Mouse (Mus musculus): ENCODE results near the gene Mydgf.
A peak's percentile ranks its signal among the peaks of the same experiment; 100 is the strongest.

Mydgf gene

DNA sequence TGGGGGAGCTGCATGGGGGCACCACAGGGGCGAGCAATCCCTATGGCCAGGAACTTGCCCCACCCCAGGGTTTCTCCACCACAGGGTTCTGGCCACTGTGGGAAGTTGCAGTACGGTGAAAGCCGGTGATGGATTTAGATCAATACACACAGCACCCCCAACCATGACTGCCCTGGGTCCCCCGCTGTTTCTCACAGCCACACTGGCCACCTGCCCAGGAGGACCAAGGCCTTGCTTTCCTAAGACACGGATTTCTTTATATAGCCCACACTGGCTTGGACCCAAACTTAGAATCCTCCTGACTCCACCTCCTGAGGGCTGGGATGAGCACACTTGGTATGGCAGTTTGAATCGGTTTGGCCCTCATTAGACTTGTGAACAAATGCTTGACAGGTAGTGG, 7.5 kb upstream of the Mydgf start:
- DNase-seq, result no peak

DNA sequence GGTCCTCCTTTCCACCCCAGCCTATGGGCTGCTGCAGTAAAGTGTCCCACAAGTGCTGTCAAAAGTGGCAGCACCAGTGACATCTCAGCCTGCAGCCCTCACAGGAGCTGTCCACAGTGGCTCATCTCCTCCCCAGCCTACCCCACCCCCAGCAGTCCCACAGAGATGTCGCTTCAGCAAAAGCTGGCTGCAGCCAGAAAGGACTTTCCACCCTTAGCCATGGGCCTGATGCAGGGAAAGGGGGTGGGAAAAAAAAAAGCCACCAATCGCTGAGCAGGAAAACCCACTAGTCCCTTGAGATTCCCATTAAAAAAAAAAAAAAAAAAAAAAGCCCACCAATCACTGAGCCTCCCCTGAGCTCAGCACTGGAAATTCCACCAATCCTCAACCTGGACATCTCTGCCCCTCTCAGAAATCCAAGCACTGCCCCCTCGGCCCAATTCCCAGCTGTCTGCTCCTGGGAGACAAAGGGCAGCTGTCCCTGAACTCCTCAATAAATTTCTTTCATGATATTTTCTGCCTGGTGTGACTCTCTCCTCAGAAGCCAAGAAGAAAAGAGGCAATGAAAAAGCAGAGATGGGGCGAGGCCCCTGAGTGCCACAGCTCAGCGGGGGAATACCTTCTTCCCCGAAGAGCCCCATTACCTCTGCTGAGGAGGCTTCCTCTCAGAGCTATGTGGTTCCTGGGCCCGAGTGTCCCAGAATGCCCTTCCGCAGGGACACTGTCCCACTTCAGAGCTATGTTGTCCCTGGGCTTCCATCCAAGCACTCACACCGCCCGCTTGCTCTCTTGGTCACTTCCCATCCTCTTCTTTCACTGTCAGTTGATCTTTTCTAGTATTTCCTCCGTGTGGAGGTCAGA, 1.8 kb upstream of the Mydgf start:
- no peak for DNase-seq

DNA sequence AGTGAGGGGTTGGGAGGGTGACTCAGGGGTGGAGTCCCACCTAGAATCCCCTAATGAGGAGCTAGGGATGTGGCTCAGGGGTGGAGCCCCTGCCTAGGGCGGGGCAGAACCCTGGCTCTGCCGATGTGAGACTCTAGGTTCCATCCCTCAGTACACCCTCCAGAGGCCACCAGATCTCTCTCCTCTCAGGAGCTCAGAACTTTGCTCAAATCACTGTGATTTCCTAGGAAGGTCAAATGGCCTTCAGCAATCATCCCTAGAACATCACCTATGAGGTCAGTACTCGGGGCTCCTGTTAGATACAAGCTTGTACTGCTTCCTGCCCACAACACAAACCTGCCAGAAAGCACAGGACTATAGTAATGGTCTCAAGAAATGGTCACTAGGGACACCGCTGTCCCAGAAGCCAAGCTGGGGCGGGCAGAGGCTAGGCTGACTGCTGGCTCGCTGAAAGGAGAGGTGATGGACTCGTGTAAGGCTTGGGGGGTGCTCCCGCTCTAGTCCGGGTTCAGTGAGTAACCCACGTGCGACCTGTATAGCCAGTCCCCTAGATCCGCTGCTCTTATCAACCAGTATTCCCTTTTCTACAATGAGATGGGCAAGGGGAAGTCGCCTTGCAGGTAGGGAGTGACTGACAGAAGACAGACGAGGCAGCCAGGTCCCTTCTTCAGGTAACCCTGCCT, 604 bp downstream of the Mydgf start:
- no peak for DNase-seq

DNA sequence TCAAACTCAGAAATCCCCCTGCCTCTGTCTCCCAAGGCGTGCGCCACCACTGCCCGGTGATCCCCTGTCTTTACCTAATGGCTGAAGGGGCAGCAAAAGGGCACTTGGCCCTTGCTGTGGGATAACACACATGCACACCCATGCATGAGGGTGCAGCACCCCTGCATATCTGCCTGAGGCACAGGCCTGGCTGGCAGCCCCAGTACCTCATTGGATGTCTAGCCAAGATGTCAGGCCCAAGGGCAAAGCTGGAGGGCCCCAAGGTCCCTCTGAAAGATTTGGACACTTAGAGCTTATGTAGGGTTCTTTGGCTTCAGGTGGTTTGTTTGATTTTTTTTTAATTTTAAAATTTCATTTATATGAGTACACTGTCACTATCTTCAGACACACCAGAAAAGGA, 8.3 kb downstream of the Mydgf start:
- no peak for DNase-seq

DNA sequence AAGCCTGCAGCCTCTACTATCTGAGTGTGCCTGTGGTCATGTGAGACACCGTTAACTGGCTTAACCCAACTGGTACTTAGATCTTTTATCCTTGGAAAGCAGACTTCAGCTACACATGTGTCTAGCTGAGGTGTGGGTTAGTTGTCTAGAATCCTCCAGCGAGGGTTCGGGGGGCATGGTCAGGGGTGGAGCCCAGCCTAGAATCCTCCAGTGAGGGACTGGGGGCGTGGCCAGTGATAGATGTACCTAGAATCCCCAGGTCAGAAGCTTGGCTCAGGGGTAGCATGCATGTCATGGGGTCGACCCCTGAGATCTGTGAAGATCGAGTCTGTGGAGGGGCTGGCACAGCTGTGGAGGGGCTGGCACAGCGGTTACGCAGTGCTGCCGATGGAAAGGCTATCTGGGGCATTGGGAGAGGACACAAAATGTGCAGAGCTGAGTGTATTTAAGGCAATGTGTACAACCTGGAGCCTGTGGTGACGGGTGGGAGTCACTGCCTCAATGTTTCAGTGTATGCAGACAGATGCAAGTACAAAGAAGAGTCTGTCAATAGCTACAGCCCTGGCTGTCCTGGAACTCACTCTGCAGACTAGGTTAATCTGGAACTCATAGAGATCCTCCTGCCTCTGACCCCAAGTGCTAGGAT, 10.2 kb downstream of the Mydgf start:
- DNase-seq, result peak; percentile 56

DNA sequence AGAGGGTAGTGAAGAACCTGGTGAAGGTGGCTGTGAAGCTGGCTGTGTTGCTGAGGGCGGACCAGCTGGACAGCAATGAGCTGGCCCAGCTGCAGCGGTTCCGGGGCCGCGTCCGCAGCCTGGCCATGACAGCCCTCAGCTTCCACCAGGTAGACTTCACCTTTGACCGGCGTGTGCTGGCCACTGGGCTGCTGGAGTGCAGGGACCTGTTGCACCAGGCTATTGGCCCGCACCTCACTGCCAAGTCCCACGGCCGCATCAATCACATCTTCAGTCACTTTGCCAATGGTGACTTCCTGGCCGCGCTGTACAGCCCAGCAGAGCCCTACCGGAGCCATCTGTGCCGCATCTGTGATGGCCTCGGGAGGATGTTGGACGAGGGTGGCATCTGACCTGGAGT, 11.8 kb downstream of the Mydgf start:
- DNase-seq, result no peak

DNA sequence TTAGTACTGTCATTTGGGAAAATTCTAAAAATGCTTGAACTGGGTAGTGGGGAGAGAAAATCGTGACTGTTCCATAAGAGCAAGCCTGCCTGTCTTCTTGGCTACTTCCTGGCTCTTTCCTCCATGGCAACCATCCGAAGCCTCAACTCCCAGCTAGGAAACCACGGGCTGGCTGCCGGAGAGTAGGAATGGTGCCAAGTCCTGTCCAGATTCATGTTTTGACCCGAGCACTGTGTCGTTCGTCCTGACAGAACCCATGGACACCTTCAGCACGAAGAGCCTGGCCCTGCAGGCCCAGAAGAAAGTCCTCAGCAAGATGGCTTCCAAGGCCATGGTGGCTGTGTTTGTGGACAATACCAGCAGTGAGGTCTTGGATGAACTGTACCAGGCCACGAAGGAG, 12.3 kb downstream of the Mydgf start:
- no peak for DNase-seq

DNA sequence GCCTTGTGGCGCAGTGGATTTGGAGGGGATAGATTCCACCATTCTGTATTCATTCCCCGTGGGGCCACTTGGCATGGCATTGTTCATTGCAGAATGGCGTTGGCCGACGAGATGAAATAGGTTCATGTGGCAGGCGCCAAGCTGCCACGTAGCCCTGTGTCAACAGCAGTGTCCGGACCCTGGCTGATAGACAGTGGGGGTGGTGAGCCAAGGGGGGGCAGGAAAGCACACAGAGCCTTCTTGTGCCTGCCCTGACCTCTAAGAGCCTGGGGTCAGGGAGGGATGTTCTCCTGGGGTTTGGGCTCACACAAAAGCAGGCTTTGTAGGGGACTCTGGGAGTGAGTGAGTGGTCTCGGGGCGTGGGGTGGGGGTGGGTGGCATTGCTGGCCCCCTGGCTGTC, 13.1 kb downstream of the Mydgf start:
- DNase-seq, result no peak

DNA sequence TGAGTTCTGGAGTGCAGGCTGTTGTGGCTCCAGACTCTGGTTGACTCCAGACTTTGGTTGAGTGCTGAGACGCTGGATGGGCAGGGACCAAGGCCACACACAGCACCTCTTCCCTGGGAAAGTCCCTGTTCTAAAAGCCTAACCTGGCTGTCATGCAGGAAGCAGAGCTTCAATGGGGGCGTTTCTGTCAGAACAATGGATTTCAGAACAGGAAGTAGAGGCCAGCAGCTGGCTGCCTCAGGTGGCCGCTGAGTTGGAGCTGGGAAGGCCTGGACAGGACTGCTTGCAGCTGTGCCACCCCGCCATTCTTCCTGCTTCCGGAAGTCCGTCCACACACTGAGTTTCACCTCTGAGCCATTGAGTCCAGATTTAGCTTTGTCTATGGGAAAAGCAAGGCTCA, 13.9 kb downstream of the Mydgf start:
- DNase-seq, result no peak

DNA sequence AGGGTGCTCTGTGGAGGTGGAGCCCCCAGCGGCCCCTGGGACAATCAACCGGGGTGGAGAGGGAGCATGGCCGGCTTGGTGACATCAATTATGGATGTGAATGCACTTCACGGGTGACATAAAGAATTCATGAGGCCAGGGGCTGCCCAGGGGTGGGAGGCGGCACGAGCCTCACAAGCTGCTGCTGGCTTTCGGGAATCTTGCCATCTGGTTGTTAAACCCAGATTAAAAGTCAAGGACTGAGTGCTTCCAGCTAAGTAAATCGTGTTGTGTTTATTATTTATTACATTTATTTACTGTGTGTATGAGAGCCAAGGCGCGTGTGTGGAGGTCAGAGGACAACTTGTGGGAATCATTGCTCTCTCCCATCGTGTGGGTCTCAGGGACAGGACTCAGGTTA, 18.0 kb downstream of the Mydgf start:
- DNase-seq, result no peak

DNA sequence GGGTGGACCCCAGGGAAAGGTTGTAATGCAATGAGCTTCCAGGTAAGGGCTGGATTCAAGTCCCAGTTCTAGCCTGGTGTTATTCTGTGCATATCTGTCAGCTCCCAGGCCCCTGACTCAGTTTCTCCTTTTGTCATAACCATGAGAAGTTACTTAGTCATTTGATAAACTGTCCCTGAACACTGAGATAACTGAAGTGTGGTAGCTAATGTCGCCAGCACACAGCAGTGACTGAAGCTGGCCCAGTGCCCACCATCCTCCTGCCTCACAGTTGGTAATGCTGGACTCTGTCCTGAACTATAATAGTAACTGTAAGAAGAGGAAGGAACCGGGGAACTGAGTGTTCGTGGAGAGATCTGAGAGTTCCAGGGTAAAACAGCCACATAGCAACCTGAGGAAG, 19.2 kb downstream of the Mydgf start:
- DNase-seq, result no peak

DNA sequence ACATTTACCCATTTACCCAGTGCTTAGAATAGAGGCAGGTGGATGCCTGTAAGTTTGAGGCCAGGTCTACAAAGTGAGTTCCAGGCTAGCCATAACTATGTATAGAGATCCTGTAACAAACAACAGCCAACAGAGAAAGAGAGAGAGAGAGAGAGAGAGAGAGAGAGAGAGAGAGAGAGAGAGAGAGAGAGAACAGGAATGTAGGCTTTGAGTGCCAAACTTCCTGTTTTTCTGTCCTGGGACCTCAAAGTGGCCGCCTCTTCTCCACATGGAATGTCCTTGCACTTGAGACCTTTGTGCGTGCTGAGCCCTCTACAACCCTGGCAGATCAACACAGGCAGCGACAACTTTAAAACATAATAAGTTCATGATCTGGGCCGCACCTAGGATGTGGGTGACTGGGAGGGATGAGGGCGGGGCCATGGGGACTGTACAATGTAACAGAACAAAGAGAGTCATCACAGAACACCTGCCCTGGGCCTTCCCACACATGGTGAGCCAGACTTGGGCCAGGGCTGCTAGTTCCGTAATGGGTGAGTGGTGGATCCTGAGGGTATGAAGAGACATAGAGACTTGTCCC, 20.1 kb downstream of the Mydgf start:
- DNase-seq, result peak; percentile 80

DNA sequence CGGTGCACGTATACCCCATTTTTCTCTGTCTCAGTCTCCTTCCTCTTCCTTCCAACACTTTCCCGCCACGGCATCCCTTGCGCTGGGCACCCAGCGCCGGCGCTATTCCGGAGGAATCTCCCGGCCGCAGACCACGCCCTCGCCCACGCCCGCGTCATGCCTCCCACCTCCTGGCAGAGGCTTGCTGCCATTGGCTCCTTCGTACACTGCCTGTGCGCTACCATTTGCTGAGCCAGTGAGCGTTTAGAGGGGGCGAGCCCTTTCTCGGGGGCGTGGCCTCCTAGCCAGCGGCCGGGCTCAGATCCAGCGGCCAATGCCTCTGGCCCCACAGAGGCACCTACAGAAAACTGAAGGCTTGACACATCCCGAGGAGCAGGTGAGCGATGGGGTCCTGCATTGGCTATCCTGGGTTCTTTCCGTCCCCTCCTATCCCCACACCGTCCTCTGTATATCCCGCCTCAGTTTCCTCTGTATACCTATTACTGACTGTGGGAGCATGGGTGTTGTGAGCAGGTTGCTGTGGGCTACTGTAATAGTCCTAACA, 21.4 kb downstream of the Mydgf start, which contains the start of gene Tnfaip8l1:
TSS of gene Tnfaip8l1 (plus strand) at position 247 of the 544 bp plus-strand sequence.
- DNase-seq, result peak; percentile 94

DNA sequence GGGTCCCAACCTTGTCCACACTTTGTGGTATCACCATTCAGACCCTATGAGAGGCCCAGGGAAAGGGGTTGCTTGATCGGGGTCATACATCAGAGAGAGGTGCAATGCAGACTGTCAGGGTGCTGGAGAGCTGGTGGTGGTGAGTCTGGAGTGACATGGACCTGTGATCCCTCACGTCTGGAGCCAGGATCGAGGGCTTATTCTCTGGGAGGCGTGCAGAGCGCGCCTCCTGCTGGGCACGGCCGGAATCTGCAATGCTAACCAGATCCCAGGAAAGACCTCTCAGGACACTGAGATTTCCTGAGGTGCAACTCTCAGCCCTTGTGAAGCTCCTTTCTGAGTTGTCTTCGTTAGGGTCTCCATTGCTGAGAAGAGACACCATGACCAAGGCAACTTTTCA, 24.0 kb downstream of the Mydgf start:
- peak; percentile 67 for DNase-seq

DNA sequence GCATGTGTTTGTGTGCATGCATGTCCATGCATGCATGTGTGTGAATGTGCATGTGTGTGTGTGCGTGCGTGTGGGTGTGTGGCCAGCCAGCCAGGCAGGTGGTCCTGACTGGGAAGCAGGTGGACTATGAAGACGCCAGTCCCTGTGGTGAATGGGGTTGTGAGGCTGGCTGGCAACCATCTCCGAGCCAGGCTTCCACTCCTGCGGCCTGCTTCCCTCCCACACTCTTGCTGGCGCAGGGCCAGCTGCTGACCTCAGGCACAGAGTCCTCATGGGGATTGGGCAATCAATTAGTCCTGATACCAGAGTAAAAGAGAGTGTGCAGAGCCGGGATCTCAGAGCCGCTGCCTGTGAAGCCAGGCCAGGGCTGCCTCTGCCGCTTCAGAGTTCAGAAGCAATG, 30.1 kb downstream of the Mydgf start:
- DNase-seq, result no peak

DNA sequence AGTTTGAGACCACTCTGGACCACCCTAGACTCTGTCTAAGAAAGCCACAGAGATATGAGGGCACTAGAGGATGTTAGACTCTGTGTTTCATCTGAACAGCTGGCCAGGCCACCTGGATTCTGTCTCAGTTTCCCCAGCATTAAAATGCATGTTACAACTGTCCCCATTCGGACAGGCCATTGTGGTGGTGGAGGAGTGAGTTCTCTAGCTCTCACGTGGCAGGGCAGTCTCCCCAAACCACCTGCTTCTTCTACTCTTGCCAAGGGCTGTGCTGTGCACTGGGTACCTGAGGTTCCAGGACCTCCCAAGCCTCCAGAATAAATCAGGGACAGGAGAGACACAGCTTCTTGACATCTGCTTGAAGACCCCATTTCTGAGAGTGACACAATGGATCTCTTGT, 33.8 kb downstream of the Mydgf start:
- no peak for DNase-seq

DNA sequence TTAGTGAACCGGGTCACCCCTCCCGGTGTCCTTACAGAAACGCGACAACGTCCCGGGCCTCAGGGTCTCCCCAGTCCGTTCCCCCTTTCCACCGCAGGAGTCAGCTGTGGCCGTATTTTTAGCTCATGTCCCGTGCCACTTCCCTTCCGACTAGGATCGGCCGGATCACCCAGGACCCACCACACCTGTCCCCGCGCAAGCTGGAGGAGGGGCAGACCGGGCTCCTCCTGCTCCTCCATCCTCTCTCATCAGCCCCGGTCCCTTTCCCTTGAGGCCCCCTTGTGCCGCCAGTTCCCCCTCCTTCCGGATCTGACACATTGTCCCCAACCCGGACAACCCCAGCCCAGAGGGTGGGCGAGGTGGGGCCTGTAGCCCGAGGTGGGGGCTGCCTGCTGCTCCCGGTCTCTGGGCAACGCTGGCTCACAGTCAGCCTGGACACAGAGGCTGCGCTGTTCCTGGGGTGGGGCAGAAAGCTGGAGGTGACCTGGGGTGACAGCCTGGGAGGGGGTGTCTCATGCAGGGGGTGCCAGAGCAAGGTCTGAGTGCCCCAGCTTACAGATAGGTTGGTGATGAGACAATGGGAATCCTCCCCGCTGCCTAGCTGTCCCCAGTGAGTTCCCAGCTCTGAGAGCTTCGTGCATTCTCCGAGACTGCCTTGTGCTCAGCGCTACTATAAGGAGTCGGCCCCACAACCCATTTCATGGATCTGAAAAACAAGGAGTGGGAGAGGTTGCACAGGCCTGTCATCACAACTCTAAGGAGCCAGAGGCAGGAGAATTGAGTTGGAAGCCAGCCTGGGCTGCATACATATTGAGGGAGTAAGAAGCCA, 34.7 kb downstream of the Mydgf start:
- no peak for DNase-seq

DNA sequence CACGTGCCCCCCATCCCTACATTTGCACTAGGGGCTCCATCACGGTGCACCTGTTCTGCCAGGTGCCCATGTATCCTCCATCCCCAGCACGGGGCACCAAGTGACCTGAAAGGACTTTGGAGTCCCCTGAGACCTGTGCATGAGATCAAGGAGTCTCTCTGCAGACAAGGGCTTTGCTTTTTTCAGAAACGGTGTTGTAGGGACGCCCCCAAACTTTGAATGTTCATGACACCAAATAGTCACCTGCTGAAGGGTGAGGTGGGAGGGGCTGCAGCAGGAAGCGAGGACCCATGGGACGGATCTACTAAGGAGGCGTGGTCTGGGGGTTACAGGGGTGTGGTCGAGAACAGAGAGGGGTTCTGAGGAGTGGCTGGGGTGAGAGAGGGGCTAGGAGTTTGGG, 35.4 kb downstream of the Mydgf start:
- DNase-seq, result peak; percentile 42

DNA sequence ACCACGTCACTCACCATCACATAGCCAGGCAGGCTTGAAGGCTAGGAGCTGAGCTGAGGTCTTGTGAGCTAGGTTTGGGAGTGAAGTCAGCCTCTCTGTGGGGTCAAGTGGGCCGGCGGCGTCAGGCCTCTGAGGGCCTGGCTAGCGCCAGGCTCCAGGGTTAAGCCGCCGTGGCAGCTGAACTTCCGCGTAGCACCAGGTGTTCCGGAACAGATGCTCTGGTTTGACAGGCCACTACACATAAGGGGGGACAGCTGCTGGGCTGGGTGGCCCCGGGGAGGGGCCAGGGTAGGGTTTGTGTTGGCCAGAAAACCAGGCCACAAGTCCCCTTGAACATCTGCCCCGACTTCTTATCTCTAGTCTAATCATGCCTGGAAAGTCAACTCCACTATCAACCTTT, 36.3 kb downstream of the Mydgf start:
- no peak for DNase-seq

DNA sequence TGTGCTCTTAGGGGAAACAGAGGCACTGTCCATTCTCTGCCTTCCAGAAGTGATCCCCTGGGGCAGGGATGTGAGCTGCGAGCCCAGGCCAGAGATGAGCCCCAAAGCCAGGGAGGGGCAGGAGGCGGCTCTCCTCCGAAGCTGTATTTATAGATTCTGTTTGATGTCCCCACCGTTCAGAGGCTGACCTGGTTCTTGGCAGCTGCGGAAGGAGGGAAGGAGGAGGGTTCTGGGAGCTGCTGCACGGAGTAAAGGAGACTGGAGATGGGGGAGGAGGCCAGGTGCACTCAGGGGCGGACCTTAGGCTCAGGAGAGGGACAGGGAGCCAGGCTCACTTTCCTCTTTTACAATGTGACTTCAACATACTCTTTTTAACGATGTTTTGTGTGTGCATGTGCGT, 37.6 kb downstream of the Mydgf start:
- no peak for DNase-seq

DNA sequence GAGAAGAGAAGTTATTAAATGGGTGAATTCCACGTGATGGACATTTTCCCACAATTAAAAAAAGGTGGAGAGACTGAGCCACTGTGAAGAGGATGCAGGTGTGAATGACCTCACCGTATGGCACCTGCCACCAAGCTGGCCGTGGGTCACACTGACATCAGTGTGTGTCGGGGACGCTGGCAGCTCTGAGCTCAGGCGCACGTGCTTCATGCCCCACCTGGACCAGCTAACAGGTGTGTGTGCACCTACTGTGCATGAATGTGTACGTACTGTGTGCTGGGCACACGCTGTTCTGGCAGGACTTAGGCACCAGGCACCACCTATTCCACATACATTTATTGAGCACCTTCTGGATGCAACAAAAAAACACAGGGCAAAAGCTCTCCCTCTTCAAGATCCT, 39.2 kb downstream of the Mydgf start:
- DNase-seq, result no peak
